Mouse (Mus musculus): ENCODE measurements around the gene Fam131b.

Gene Fam131b

GRCm38 (mm10) chr6:42324482-42325267, at the start of gene Fam131b:
Gene Fam131b (minus strand): TSS chr6:42324643.
- DNase-seq: peak in 1 of 2 experiments; percentile 10

GRCm38 (mm10) chr6:42373669-42374430, 49.4 kb upstream of the Fam131b start:
- DNase-seq: no peak

- DNase-seq: peak; percentile 79 to 86
These were observed 48.5 kb upstream of the Fam131b start, which contains the start of gene Epha1 for GRCm38 (mm10) chr6:42372816-42373547. Gene Epha1 (minus strand): TSS chr6:42373268.

DNA sequence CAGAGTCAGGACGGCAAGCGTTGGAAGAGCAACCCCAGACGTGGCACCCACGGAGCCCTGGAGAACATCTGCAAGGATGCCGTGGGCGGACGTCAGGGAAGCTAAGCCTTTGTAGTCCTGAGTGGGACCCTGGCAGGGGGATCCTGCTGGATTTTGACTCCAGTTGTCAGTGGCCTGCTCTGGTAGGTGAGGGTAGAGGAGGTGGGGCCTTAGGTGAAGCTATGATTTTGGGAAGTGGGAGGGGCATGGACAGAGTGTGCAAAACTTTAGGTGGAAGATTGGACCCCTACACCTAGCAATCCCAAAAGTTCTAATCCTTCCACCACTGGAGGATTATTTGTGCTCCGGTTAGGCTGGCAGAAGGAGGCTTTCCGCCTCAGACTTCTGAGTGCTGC, 48.0 kb upstream of the Fam131b start:
- DNase-seq: no peak

GRCm38 (mm10) chr6:42372001-42372400, 47.6 kb upstream of the Fam131b start:
- no peak for DNase-seq

DNA sequence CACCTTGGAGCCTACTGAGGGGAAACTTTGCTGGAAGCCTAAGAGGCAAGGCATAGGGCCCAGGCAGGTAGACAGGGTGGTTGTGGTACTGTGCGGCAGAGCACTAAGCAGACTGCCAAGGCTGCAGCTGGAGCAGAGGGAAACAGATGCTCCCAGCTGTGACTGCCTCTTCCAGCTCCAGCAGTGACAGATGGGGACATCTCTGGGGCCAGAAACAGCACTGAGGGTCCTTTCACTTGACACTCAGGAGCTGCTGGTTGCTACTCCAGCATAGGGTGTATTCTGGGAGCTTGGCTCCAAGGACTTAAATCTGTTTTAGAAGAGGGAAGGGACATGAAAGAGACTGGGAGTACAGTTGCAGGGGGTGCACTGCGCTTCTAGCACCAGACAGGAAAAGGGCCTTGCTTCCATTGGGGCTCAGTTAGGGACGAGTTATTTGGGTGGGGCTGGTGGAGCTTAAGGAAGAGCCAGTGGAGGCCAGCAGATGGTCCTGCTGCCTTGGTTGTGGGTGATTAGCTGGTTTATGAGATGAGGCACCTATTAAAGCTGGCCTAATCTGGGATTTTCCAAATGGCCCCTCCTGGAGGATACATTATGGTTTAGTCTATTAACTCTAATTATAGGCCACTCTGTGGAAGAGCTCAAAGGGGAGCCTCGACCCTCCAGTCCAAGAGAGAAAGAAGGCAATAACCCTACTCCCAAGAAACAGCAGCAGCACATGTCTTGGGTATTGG, 46.4 kb upstream of the Fam131b start:
- DNase-seq: no peak

GRCm38 (mm10) chr6:42369870-42370269, 45.4 kb upstream of the Fam131b start:
- DNase-seq: peak; percentile 68 to 79

DNA sequence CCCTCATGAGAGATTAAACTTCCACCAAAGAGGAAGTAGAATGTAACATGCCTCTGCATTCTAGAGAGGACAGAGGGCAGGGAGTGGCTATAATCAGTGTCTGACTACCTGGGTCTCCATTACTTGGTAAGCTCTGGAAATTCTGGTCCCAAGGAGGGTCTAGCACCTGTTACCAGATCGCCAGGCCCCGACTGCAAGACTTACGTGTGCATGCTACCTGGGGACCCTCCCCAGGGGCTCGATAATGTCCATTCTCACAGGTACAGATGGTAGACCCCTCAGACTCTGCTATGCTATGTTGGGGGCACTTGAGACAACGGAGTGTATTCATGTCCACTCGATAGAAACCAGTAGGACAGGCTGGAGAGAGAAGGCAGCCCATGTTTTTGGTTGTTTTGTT, 40.8 kb upstream of the Fam131b start:
- DNase-seq: no peak

DNA sequence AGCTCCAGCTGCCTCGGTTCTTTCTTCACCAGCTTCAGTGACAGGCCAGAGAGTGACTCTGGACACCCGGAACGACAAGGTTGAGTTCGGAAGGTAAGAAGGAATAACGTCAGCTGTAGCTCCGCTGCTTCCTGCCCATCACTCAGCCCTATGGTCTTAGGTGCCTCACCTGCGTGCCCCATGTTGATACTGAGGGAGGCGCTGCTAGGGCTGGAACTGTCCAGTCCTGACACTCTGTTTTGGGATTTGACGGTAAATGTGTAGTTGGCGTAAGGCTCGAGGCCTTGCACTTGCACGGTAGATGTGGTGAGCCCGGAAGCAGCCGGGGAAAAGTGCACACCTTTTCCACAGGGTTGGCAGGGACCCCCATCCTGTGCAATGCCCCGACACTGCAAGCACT, 40.2 kb upstream of the Fam131b start:
- DNase-seq: no peak

GRCm38 (mm10) chr6:42364066-42364465, 39.6 kb upstream of the Fam131b start:
- no peak for DNase-seq

- DNase-seq: no peak
These were observed 38.5 kb upstream of the Fam131b start for GRCm38 (mm10) chr6:42362974-42363373.

GRCm38 (mm10) chr6:42362497-42362896, 38.1 kb upstream of the Fam131b start:
- DNase-seq: no peak

DNA sequence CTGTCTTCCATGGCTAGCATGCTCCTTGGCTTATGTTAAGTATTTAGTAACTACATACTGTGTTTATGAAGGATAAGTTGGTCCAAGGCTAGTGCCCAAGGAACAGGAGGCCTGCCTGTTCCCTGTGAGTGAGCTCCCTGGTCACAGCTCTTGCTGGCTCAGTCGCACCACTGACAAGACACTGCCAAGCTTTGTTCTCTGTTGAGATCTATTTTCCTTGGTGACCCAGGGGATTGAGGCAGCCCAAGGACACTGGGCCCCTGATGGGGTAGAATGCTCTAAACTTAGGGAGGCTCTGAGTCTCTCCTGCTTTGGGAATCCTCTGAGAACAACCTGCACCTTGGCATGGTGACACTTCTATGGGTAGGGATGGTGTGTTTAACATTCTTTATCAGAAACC, 37.6 kb upstream of the Fam131b start:
- DNase-seq: no peak

DNA sequence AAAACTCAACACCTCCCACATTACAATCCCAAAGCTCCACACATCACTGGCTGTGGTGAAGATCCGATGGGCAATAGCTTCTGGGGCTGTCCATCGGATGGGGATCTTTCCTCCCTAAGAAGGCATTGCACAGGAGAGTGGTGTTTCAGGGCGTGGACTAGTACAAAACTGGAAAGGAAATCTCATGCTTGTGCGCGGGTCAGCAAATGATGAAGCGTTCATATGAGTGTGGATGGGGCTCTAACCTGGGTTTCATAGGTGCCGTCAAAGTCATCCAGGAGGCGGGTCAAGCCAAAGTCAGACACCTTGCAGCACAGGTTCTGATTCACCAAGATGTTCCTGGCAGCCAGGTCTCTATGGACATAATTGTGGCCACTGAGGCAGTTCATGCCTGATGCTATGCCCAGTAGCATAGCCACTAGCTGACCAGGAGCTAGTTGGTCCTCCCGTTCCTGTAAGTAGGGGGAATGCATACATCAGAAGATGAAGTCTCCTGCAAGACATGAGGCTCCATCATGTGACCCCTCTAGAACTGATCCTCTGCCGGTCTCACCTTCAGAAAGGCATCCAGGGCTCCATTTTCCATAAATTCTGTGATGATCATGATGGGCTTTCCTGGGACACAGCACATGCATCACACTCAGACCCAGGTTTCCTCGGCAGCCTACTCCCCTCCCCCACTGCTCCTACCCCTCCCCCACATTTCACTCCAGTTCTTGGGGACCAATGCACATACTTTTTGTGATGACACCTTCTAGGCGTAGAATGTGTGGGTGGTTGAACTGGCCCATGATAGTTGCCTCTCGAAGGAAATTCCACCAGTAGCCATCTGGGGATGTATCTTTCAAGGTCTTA, 36.8 kb upstream of the Fam131b start:
- no peak for DNase-seq

- no peak for DNase-seq
These were observed 35.9 kb upstream of the Fam131b start for GRCm38 (mm10) chr6:42360231-42360840.

GRCm38 (mm10) chr6:42359364-42360147, 35.1 kb upstream of the Fam131b start:
- no peak for DNase-seq

- DNase-seq: no peak
These were observed 34.5 kb upstream of the Fam131b start for GRCm38 (mm10) chr6:42358901-42359300.

GRCm38 (mm10) chr6:42357901-42358300, 33.5 kb upstream of the Fam131b start:
- no peak for DNase-seq

GRCm38 (mm10) chr6:42356913-42357312, 32.5 kb upstream of the Fam131b start:
- DNase-seq: no peak

All from kidney, postnatal 36 days (tissue).